Mouse (Mus musculus) megakaryocyte progenitor cell, adult 5-6 weeks (primary cell): ENCODE measurements around the gene Hist1h2bj. TPM values are rescaled to one million over a fixed set of nuclear protein-coding genes. Genes with fewer than 3 reads are reported as not detected.

Experiments used
- total RNA-seq, 2 experiments: library from RNA; stranded (forward) in 1 of 2; stranded (reverse) in 1 of 2; fragments of 157-497, 149-512 nt in 1 of 2; fragments of 200-1000 nt in 1 of 2; gene quantifications; 2 replicates each; pipeline versions ENCODE4 v1.2.3 to v1.2.4; 2015 to 2017

The Hist1h2bj gene
- total RNA-seq, 2 experiments from 2014 or later = 68.0 to 843 TPM

Other genes with a start within 250 kb of the Hist1h2bj start
- gene Hist1h2bq, start 233.0 kb upstream of the Hist1h2bj start, total RNA-seq (2015) = 394 and 411 TPM in 2 replicates
- 220 and 363 TPM in 2 replicates for gene Hist1h2bq, start 233.0 kb upstream of the Hist1h2bj start, total RNA-seq (2017)
- 115 and 180 TPM in 2 replicates for gene Hist1h2ao, start 232.7 kb upstream of the Hist1h2bj start, total RNA-seq (2015)
- 633 TPM in 1 of 2 replicates, not detected in the other for gene Hist1h2ao, start 232.7 kb upstream of the Hist1h2bj start, total RNA-seq (2017)
- 53.3 and 56.3 TPM in 2 replicates for gene Hist1h4m, start 231.5 kb upstream of the Hist1h2bj start, total RNA-seq (2015)
- 2,437 and 3,070 TPM in 2 replicates for gene Hist1h4m, start 231.5 kb upstream of the Hist1h2bj start, total RNA-seq (2017)
- gene Hist1h4n, start 211.0 kb upstream of the Hist1h2bj start, total RNA-seq (2015) = 48.7 and 53.0 TPM in 2 replicates
- 1,698 and 2,087 TPM in 2 replicates for gene Hist1h4n, start 211.0 kb upstream of the Hist1h2bj start, total RNA-seq (2017)
- 93.0 and 127 TPM in 2 replicates for gene Hist1h2ap, start 209.7 kb upstream of the Hist1h2bj start, total RNA-seq (2015)
- 3,573 and 4,575 TPM in 2 replicates for gene Hist1h2ap, start 209.7 kb upstream of the Hist1h2bj start, total RNA-seq (2017)
- 378 and 381 TPM in 2 replicates for gene Hist1h2br, start 209.5 kb upstream of the Hist1h2bj start, total RNA-seq (2015)
- 447 and 545 TPM in 2 replicates for gene Hist1h2br, start 209.5 kb upstream of the Hist1h2bj start, total RNA-seq (2017)
- 13.3 and 16.1 TPM in 2 replicates for gene Zfp184, start 98.1 kb upstream of the Hist1h2bj start, total RNA-seq (2015)
- 9.2 and 15.1 TPM in 2 replicates for gene Zfp184, start 98.1 kb upstream of the Hist1h2bj start, total RNA-seq (2017)
- 0.05 and 0.25 TPM in 2 replicates for gene Pom121l2, start 62.0 kb upstream of the Hist1h2bj start, total RNA-seq (2015)
- 0.10 TPM in 1 of 2 replicates, not detected in the other for gene Pom121l2, start 62.0 kb upstream of the Hist1h2bj start, total RNA-seq (2017)
- 17.0 and 19.9 TPM in 2 replicates for gene Prss16, start 33.5 kb upstream of the Hist1h2bj start, total RNA-seq (2015)
- gene Prss16, start 33.5 kb upstream of the Hist1h2bj start, total RNA-seq (2017) = 11.4 and 12.2 TPM in 2 replicates
- gene Hist1h2ah, start 7.6 kb upstream of the Hist1h2bj start, total RNA-seq (2015) = 1.9 and 2.2 TPM in 2 replicates
- 923 and 1,838 TPM in 2 replicates for gene Hist1h2ah, start 7.6 kb upstream of the Hist1h2bj start, total RNA-seq (2017)
- 65.4 and 83.1 TPM in 2 replicates for gene Hist1h2bk, start 7.3 kb upstream of the Hist1h2bj start, total RNA-seq (2015)
- 1,827 and 2,239 TPM in 2 replicates for gene Hist1h2bk, start 7.3 kb upstream of the Hist1h2bj start, total RNA-seq (2017)
- gene Hist1h4i, start 1.9 kb upstream of the Hist1h2bj start, total RNA-seq (2015) = 38.4 and 42.3 TPM in 2 replicates
- gene Hist1h4i, start 1.9 kb upstream of the Hist1h2bj start, total RNA-seq (2017) = 83.0 and 89.0 TPM in 2 replicates
- gene Hist1h2ag, start 270 bp upstream of the Hist1h2bj start, total RNA-seq (2015) = 21.6 and 36.7 TPM in 2 replicates
- gene Hist1h2ag, start 270 bp upstream of the Hist1h2bj start, total RNA-seq (2017) = 1,156 and 1,370 TPM in 2 replicates
- gene Vmn1r188, start 41.2 kb downstream of the Hist1h2bj start, total RNA-seq (2015) = not detected in 2 replicates
- not detected in 2 replicates for gene Vmn1r188, start 41.2 kb downstream of the Hist1h2bj start, total RNA-seq (2017)
- gene Vmn1r189, start 62.6 kb downstream of the Hist1h2bj start, total RNA-seq (2015) = not detected in 2 replicates
- gene Vmn1r189, start 62.6 kb downstream of the Hist1h2bj start, total RNA-seq (2017) = not detected in 2 replicates
- gene Vmn1r191, start 140.8 kb downstream of the Hist1h2bj start, total RNA-seq (2015) = not detected in 2 replicates
- not detected in 2 replicates for gene Vmn1r191, start 140.8 kb downstream of the Hist1h2bj start, total RNA-seq (2017)
- not detected in 2 replicates for gene Vmn1r192, start 147.9 kb downstream of the Hist1h2bj start, total RNA-seq (2015)
- not detected in 2 replicates for gene Vmn1r192, start 147.9 kb downstream of the Hist1h2bj start, total RNA-seq (2017)
- gene Vmn1r193, start 179.9 kb downstream of the Hist1h2bj start, total RNA-seq (2015) = not detected in 2 replicates
- gene Vmn1r193, start 179.9 kb downstream of the Hist1h2bj start, total RNA-seq (2017) = not detected in 2 replicates
- gene Vmn1r194, start 201.0 kb downstream of the Hist1h2bj start, total RNA-seq (2015) = not detected in 2 replicates
- gene Vmn1r194, start 201.0 kb downstream of the Hist1h2bj start, total RNA-seq (2017) = not detected in 2 replicates
- gene Vmn1r195, start 227.3 kb downstream of the Hist1h2bj start, total RNA-seq (2015) = not detected in 2 replicates
- not detected in 2 replicates for gene Vmn1r195, start 227.3 kb downstream of the Hist1h2bj start, total RNA-seq (2017)
- not detected in 2 replicates for gene Vmn1r196, start 246.7 kb downstream of the Hist1h2bj start, total RNA-seq (2015)
- gene Vmn1r196, start 246.7 kb downstream of the Hist1h2bj start, total RNA-seq (2017) = not detected in 2 replicates